Mouse (Mus musculus): ENCODE results near the gene Pmpcb.

Gene Pmpcb

DNA sequence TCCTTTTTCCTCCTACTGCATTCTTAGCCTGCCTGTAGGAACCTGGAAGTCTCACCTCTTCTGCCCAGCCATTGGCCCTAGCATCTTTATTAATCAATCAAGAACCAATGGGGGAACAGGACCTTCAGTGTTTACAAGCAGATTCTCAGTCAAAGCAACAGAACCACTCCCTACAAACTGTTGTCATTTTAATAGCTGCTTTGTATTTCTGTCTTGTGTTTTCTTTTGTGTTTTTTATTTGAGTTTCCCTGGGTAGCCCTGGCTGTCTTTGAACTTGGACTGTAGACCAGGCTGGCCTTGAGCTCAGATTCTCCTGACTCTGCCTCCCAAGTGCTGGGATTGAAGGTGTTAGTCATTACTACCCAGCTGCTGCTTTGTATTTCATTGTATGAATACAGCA lies 55.2 kb downstream of the Pmpcb start:
- no peak for DNase-seq (ENCODE audit: low read depth, low spot score)

- no peak for DNase-seq (ENCODE audit: low read depth, low spot score)
Observed at GRCm38 (mm10) chr5:21802907-21803306, 66.0 kb downstream of the Pmpcb start.

- no peak for DNase-seq (ENCODE audit: low read depth, low spot score)
Observed at GRCm38 (mm10) chr5:21803691-21804188, 66.8 kb downstream of the Pmpcb start.

GRCm38 (mm10) chr5:21804837-21805236 lies 67.9 kb downstream of the Pmpcb start:
- no peak for DNase-seq (ENCODE audit: low read depth, low spot score)
